Comparison of ENCODE assay signal across 24 mouse cellular contexts in the genomic region with DNA sequence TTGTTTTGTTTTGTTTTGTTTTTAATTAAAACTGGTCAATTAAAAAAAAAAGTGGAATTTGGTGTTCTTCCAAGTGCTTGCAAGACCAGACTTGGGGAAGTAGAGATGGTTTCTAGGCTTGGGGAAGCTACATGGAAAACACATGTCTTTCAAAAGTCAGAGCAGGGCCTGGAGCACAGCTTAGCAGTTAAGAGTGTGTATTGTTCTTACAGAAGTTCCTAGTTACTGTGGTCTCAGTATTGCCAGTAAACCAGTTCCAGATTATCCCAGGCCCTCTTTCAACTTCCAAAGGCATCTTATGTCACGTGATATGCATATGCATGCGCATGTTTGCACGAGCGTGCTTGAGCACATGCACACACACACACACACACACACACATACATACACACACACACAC.
"Had no signal": no experiment of that assay in that cellular context is flagged by ENCODE, and none has a peak within 500 bp of the region (broad histone marks: within the 10 kb centered on the region; RNA-seq: fewer than 3 reads in every experiment).

No protein-coding gene starts in this region.

- H3K9me3 ChIP-seq: heart, embryonic 13.5 days; heart, embryonic 15.5 days; hindbrain, embryonic 13.5 days; intestine, embryonic 15.5 days; limb, embryonic 15.5 days; liver, embryonic 12.5 days had no signal

- H3K36me3 ChIP-seq: heart, embryonic 13.5 days; heart, embryonic 15.5 days; hindbrain, embryonic 13.5 days; intestine, embryonic 15.5 days; limb, embryonic 15.5 days; liver, embryonic 12.5 days had no signal

- H3K9ac ChIP-seq: heart, embryonic 13.5 days; heart, embryonic 15.5 days; hindbrain, embryonic 13.5 days; intestine, embryonic 15.5 days; limb, embryonic 15.5 days; liver, embryonic 12.5 days; liver, embryonic 14.5 days had no signal

- H3K4me1 ChIP-seq: heart, embryonic 13.5 days; heart, embryonic 15.5 days; hindbrain, embryonic 13.5 days; intestine, embryonic 15.5 days; limb, embryonic 15.5 days; liver, embryonic 12.5 days had no signal

- DNase-seq: gastrocnemius, postnatal 14 days; gastrocnemius, postnatal 36 days; heart, adult 11 months; heart, adult 2 months; heart, postnatal 14 days; heart, postnatal 36 days; kidney, adult 18-20 months; kidney, adult 8-10 months; kidney, postnatal 10 days; kidney, postnatal 25 days; kidney, postnatal 4 days had no signal

- H3K27ac ChIP-seq: heart, adult 2 months; heart, embryonic 13.5 days; heart, embryonic 15.5 days; hindbrain, embryonic 13.5 days; intestine, embryonic 15.5 days; layer of hippocampus, adult 2 months; left cerebral cortex, adult 2 months; limb, embryonic 15.5 days; liver, embryonic 12.5 days; liver, embryonic 14.5 days had no signal

- ATAC-seq: hindbrain, embryonic 16.5 days; inflammation-experienced regulatory T-cells, adult 6 months; intestine, embryonic 15.5 days; intestine, postnatal 0 days; liver, embryonic 12.5 days had no signal

- H3K4me2 ChIP-seq: heart, embryonic 11.5 days; heart, embryonic 13.5 days; heart, embryonic 15.5 days; hindbrain, embryonic 13.5 days; intestine, embryonic 15.5 days; limb, embryonic 15.5 days; liver, embryonic 12.5 days had no signal

- H3K27me3 ChIP-seq: heart, embryonic 13.5 days; heart, embryonic 15.5 days; hindbrain, embryonic 13.5 days; intestine, embryonic 15.5 days; limb, embryonic 15.5 days; liver, embryonic 12.5 days had no signal

- H3K4me3 ChIP-seq: heart, adult 2 months; heart, embryonic 13.5 days; heart, embryonic 15.5 days; hindbrain, embryonic 13.5 days; intestine, embryonic 15.5 days; layer of hippocampus, adult 2 months; left cerebral cortex, adult 2 months; limb, embryonic 15.5 days; liver, embryonic 12.5 days had no signal
